ENCODE assay signal across 9 mouse cellular contexts in the genomic region with DNA sequence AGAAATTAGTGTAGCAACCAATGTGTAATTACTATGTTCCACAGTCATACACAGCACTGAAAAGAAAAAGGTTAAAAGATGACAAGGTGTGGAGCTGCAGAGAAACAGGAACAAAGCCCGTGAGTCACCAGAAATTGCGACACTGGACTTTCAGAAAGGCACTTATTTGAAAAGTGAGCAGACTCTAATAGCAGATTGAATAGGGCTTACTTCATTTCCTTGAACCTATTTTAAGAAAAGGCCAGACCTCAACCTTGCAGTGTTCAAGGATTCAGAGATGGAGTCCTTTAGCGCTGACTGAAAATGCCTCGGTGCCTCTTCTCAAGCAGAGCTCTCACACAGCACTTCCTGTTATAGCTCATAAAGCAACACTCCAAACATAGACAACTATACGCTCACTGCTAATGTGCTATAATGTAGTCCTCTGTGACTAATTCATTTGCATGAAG.
DNase-seq lines count a peak whose midpoint lies in the region; ATAC-seq lines count a peak whose summit lies in the region.
"Had no signal": no experiment of that assay in that cellular context is flagged by ENCODE, and none has a peak within 500 bp of the region (broad histone marks: within the 10 kb centered on the region; RNA-seq: fewer than 3 reads in every experiment).

No protein-coding gene starts in this region.

- peaks cover 12% of the 10 kb centered on the region for H3K4me1 ChIP-seq in heart, embryonic 12.5 days (replicated peaks)
- 0 out of 2 replicates have a peak, but pooled peaks cover 2% of the 10 kb centered on the region for H3K4me1 ChIP-seq in brown adipose tissue, adult 24 weeks (ENCODE audit: control insufficient read depth, insufficient read depth, insufficient read length, low read length)
- H3K4me1 ChIP-seq: limb, embryonic 15.5 days had no signal

- no peak overlapping the region for H3K9ac ChIP-seq in heart, embryonic 12.5 days
- H3K9ac ChIP-seq: limb, embryonic 15.5 days had no signal

- H3K4me3 ChIP-seq in heart, embryonic 12.5 days: no peak overlapping the region
- H3K4me3 ChIP-seq in brown adipose tissue, adult 24 weeks (ENCODE audit: insufficient read depth, low read depth, low read length): no peak overlapping the region
- H3K4me3 ChIP-seq: limb, embryonic 15.5 days had no signal

- no peaks in the 10 kb centered on the region for H3K9me3 ChIP-seq in heart, embryonic 12.5 days (replicated peaks)
- H3K9me3 ChIP-seq: limb, embryonic 15.5 days had no signal

- no peaks in the 10 kb centered on the region for H3K27me3 ChIP-seq in heart, embryonic 12.5 days (replicated peaks)
- H3K27me3 ChIP-seq: limb, embryonic 15.5 days had no signal

- intact Hi-C loops in heart, postnatal 14 days (cut with DNase I): no loop called here

- H3K36me3 ChIP-seq in heart, embryonic 12.5 days: peaks cover 10% of the 10 kb centered on the region; the same call in 1 of the 2 replicates

- H3K27ac ChIP-seq in heart, embryonic 12.5 days (ENCODE audit: poor library complexity, severe bottlenecking): peak overlapping the region; percentile 22; the same call in 1 of the 2 replicates
- H3K27ac ChIP-seq in brown adipose tissue, adult 24 weeks (replicated peaks; ENCODE audit: low read depth, low read length): peak overlapping the region; percentile 79
- H3K27ac ChIP-seq: limb, embryonic 15.5 days had no signal

- no peak for ATAC-seq in heart, embryonic 12.5 days (ENCODE audit: insufficient number of reproducible peaks, low FRiP score)

- DNase-seq in heart, postnatal 14 days: no peak
- peak; percentile 56 for DNase-seq in CD4-positive helper T cell, adult 2 months (ENCODE audit: low read depth, low spot score)
- DNase-seq in lung, postnatal 10 days: peak; percentile 43
- DNase-seq in left cerebral cortex, adult 18-20 months (ENCODE audit: low spot score in 2 of 2): no peak
- DNase-seq in layer of hippocampus, adult 8-10 months (ENCODE audit: low spot score in 2 of 2): no peak
- DNase-seq in testis, postnatal 10 days (ENCODE audit: low spot score): no peak

- 41% methylated on average over 5 of the region's 5 CpGs for WGBS in heart, embryonic 12.5 days

- peak overlapping the region; percentile 7; the same call in 1 of the 2 replicates for H3K4me2 ChIP-seq in heart, embryonic 12.5 days
- H3K4me2 ChIP-seq: limb, embryonic 15.5 days had no signal

Comparison
In these comparisons a context has a peak if more than half of its experiments do, and no peak if none do; other contexts are left out.
1. DNase-seq: peak in CD4-positive helper T cell, adult 2 months (single experiment) and lung, postnatal 10 days (single experiment); none in heart, postnatal 14 days (0 of 2), left cerebral cortex, adult 18-20 months (0 of 2), layer of hippocampus, adult 8-10 months (0 of 2) and testis, postnatal 10 days (single experiment).